Mouse (Mus musculus): Measurements from ENCODE around the gene Rnf207. TPM values are rescaled to one million over a fixed set of nuclear protein-coding genes. Genes with fewer than 3 reads are reported as not detected.

The Rnf207 gene
- polyA plus RNA-seq, 1 experiment = 25.0 TPM

DNA sequence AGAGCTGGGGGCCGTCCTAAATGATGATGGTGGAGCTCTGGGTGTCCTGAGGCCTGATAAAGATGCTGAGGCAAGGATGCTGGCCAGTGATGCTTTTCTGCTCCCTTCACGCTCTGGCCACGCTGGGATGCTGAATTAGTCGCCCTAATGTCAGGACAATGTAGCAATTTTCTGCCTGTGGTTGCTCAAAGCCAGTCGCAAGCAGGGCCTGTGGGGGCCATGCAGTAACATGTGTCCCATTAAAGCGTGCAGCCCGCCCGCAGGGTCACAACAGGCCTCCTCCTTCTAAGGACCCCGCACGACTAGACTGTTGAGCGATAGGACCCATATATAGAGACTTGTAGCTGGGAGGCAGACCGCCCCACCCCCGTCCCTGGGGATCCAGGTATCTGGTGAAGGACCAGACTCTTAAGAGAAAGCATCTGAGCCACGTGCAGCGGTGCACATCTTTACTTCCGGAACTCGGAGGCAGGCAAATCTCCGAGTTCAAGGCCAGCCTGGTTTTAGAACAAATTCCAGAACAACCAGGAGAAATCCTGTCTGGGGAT lies 30.3 kb downstream of the Rnf207 start:
- H3K4me3 ChIP-seq (ENCODE audit: insufficient read depth, low read length) = no peak overlapping the region
- H3K4me1 ChIP-seq (ENCODE audit: control insufficient read depth, insufficient read depth, low read length) = no peaks in the 10 kb centered on the region
- no peak overlapping the region for H3K27ac ChIP-seq (ENCODE audit: insufficient read depth, low read length)
- TF ChIP-seq POLR2A (IDR thresholded peaks at IDR 0.05; ENCODE audit: extremely low read depth, insufficient read depth, low read length) = no peak
- TF ChIP-seq CTCF (IDR thresholded peaks at IDR 0.05; ENCODE audit: extremely low read depth, insufficient read depth, low read length) = no peak

DNA sequence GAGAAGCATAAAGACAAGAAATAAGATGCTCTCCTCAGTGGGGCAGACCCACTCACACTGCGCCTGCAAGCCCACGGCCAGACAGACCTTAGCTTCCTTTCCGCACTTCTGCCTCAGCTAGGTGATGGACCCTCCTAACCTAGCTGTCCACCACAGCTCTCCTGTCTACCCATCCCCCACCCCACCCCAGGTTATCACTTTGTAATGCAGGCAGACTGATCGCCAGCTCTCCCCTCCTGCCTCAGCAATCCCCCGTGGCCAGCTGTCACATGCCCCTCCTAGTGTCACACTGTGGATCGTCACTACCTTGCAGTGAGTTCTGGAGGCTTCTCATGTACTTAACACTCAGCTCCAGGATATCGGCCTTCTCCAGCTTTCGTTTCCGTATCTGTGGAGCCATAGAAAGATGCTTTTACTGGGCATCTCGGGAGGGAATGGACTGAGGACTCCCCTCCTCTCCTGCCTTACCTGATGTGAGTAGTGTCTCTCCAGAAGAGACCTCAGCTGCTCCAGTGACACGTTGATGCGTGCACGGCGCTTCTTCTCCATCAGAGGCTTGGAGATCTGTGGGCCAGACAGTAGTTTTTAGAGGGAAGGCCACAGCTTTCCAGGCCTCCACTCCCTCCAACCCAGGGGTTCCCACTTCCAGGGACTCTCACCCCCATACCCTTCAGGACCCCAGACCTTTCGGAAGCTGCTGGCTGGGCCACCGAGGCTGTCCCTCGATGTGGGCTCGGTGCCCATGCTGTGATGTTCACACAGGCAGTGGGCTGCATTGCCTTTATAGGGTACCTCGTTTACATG lies 31.3 kb downstream of the Rnf207 start:
- TF ChIP-seq POLR2A (IDR thresholded peaks at IDR 0.05; ENCODE audit: extremely low read depth, insufficient read depth, low read length) = no peak
- no peak for TF ChIP-seq CTCF (IDR thresholded peaks at IDR 0.05; ENCODE audit: extremely low read depth, insufficient read depth, low read length)
- Histone ChIP-seq H3K4me1 (ENCODE audit: control insufficient read depth, insufficient read depth, low read length) (no peaks in the 10 kb centered on the region), H3K4me3 (ENCODE audit: insufficient read depth, low read length) (no peak overlapping the region), H3K27ac (ENCODE audit: insufficient read depth, low read length) (no peak overlapping the region)

DNA sequence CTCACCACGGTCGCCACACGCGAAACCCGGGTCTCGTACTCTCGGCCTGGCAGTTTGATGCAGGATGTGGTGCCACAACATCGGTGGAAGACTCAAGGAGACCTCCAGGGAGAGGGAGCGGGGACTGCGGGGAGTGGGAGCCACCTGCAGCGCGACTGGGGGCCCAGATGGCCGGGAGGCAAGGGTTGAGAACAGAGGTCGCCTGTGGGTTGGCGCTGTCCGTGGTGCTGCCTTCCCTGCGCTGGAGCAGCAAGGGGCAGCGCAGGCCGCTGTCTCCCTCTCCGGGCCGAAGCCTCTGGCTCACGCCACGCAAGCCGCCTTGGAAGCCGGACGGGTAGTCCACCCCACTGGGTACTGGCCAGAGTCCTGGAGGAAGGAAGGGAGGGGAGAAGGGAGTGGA lies 31.9 kb downstream of the Rnf207 start:
- Histone ChIP-seq H3K4me1 (ENCODE audit: control insufficient read depth, insufficient read depth, low read length) (no peaks in the 10 kb centered on the region), H3K27ac (ENCODE audit: insufficient read depth, low read length) (no peak overlapping the region), H3K4me3 (ENCODE audit: insufficient read depth, low read length) (peak overlapping the region; percentile 39; the same call in 1 of the 2 replicates)
- TF ChIP-seq CTCF (IDR thresholded peaks at IDR 0.05; ENCODE audit: extremely low read depth, insufficient read depth, low read length) = no peak
- TF ChIP-seq POLR2A (IDR thresholded peaks at IDR 0.05; ENCODE audit: extremely low read depth, insufficient read depth, low read length) = no peak

DNA sequence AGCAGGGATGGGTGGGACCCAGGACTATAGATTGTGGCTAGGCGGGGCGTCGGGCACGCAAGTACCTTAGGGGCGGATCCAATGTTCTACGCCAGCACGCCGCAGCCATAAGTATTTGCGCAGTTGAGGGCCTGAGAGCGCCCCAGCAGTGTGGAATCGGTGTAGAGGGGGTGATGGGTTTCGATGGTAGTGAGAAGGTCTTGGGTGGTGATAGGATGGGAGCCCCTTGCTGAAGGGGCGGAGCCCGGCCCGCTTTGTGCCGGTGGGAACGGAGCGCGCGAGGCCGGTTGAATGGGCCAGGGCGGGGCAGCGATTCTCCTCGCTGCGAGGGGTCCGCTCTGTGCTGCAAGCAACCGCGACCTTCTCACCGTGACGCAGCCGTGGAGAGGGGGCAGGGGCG lies 32.6 kb downstream of the Rnf207 start:
- Histone ChIP-seq H3K4me3 (ENCODE audit: insufficient read depth, low read length) (peak overlapping the region; percentile 39), H3K4me1 (ENCODE audit: control insufficient read depth, insufficient read depth, low read length) (no peaks in the 10 kb centered on the region), H3K27ac (ENCODE audit: insufficient read depth, low read length) (no peak overlapping the region)
- TF ChIP-seq POLR2A (IDR thresholded peaks at IDR 0.05; ENCODE audit: extremely low read depth, insufficient read depth, low read length) (peak; percentile 79), CTCF (IDR thresholded peaks at IDR 0.05; ENCODE audit: extremely low read depth, insufficient read depth, low read length) (no peak)

DNA sequence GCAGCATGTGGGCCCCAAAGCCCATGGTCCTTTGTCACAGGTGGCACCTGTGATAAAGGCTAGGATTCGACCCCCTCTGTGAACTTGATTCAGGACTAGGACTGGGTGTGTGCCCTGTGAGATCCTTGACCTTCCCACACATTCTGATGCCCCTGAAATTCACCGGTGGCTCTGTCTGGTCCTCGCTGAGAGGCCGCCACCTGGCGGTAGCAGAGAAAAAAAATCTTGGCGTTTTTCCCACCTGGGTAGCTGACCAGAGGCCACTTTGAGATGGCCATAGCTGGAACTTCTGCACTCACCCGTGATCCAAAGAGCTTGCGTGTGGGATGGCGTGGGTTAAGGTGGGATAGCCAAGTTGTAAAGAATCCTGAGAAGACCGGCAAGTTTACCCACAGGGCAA lies 33.3 kb downstream of the Rnf207 start:
- no peak overlapping the region for H3K4me3 ChIP-seq (ENCODE audit: insufficient read depth, low read length)
- TF ChIP-seq POLR2A (IDR thresholded peaks at IDR 0.05; ENCODE audit: extremely low read depth, insufficient read depth, low read length) (no peak), CTCF (IDR thresholded peaks at IDR 0.05; ENCODE audit: extremely low read depth, insufficient read depth, low read length) (peak; percentile 59)
- no peak overlapping the region for H3K27ac ChIP-seq (ENCODE audit: insufficient read depth, low read length)
- no peaks in the 10 kb centered on the region for H3K4me1 ChIP-seq (ENCODE audit: control insufficient read depth, insufficient read depth, low read length)

DNA sequence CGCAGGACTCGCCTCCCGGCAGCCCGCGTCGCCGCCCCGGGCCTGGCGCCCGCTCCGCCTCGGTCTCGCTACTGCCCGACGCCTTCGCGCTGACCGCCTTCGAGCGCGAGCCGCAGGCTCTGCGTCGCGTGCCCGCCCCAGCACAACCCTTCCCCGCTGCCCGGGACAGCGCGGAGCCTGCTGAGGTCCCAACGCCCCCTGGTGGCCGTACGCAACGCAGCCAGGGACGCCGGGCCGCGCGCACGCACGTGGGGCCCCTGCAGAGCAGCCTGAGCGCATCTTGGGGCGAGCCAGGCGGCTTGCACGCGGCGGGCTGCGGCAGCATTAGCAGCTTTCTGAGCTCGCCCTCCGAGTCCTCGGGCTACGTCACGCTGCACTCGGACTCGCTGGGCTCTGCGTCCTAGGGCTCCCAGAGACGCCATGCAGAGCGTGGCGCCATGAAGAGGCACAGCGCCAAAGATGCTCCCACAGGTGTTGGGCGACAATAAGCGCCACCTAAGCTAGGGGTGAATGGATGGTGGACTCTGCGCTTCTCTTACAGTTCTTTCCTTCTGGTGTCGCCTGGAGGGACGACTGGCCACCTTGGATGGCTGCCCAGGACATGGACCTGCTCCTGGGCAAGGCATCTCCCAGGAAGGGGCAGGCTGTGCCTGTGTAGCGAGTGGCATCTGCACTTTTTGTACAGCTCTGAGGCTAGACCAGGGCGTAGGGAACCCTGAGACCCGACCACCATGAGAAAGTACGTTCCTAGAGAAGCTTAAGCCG lies 35.4 kb downstream of the Rnf207 start:
- 0 out of 2 replicates have a peak overlapping the region, but pooled peaks have one; percentile 6 for H3K4me3 ChIP-seq (ENCODE audit: insufficient read depth, low read length)
- H3K4me1 ChIP-seq (ENCODE audit: control insufficient read depth, insufficient read depth, low read length) = peaks cover 5% of the 10 kb centered on the region; the same call in 1 of the 2 replicates
- no peak overlapping the region for H3K27ac ChIP-seq (ENCODE audit: insufficient read depth, low read length)
- TF ChIP-seq CTCF (IDR thresholded peaks at IDR 0.05; ENCODE audit: extremely low read depth, insufficient read depth, low read length) (peak; percentile 45), POLR2A (IDR thresholded peaks at IDR 0.05; ENCODE audit: extremely low read depth, insufficient read depth, low read length) (no peak)

DNA sequence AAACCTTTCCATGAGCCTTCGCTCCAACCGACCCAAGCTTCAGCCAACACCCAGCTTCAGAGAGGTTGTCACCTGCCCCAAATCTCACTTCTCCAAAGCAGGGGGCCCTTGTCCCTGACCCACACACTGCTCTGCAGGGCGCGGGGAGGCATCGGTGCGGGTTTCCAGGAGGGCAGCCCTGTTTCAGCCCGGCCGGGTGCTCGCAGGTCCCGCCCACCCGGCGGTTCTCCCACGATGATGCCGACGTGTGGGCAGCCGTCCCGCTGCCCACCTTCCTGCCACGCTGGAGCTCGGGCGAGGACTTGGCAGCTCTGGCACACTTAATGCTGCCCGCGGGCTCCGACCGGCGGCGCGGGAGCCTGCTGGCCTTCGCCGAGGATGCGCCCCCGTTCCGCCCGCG lies 36.1 kb downstream of the Rnf207 start:
- H3K4me3 ChIP-seq (ENCODE audit: insufficient read depth, low read length) = no peak overlapping the region
- no peak for TF ChIP-seq POLR2A (IDR thresholded peaks at IDR 0.05; ENCODE audit: extremely low read depth, insufficient read depth, low read length)

DNA sequence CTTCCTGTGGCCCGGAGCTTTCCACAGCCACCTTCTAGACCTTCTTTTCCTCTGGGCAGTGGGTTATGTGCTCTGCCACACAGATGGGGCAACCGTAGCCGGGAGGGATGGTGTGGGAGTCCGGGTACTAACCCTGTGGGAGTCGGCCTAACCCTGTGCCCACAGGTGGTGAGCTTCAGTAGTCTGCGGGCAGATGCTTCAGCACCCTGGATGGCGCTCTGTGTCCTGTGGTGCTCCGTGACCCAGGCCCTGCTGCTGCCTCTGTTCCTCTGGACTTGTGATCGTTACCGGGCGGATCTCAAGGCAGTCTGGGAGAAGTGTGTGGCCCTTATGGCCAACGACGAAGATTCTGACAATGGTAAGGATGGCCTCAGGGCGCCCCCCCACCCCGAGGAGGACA lies 37.2 kb downstream of the Rnf207 start:
- TF ChIP-seq POLR2A (IDR thresholded peaks at IDR 0.05; ENCODE audit: extremely low read depth, insufficient read depth, low read length) (no peak), CTCF (IDR thresholded peaks at IDR 0.05; ENCODE audit: extremely low read depth, insufficient read depth, low read length) (no peak)
- no peak overlapping the region for H3K27ac ChIP-seq (ENCODE audit: insufficient read depth, low read length)
- H3K4me1 ChIP-seq (ENCODE audit: control insufficient read depth, insufficient read depth, low read length) = peaks cover 5% of the 10 kb centered on the region; the same call in 1 of the 2 replicates
- no peak overlapping the region for H3K4me3 ChIP-seq (ENCODE audit: insufficient read depth, low read length)

More for the DNA sequence above, 36.1 kb downstream of the Rnf207 start:
- Histone ChIP-seq H3K27ac (ENCODE audit: insufficient read depth, low read length) (no peak overlapping the region), H3K4me1 (ENCODE audit: control insufficient read depth, insufficient read depth, low read length) (peaks cover 5% of the 10 kb centered on the region; the same call in 1 of the 2 replicates)

DNA sequence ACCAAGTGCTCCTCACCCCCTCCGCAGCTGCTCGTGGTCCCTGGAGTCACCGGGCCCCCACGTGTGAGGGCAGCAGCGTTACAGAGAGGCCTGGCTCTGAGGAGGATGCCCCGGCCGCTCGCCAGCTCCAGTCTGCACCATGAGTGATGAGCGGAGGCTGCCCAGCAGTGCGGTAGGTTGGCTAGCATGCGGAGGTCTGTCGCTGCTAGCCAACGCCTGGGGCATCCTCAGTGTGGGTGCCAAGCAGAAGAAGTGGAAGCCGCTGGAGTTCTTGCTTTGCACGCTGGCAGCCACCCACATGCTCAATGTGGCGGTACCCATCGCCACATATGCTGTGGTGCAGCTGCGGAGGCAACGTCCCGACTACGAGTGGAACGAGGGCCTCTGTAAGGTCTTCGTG lies 39.8 kb downstream of the Rnf207 start:
- no peak overlapping the region for H3K27ac ChIP-seq (ENCODE audit: insufficient read depth, low read length)
- H3K4me1 ChIP-seq (ENCODE audit: control insufficient read depth, insufficient read depth, low read length) = peaks cover 6% of the 10 kb centered on the region; the same call in 1 of the 2 replicates
- no peak overlapping the region for H3K4me3 ChIP-seq (ENCODE audit: insufficient read depth, low read length)
- no peak for TF ChIP-seq CTCF (IDR thresholded peaks at IDR 0.05; ENCODE audit: extremely low read depth, insufficient read depth, low read length)
- TF ChIP-seq POLR2A (IDR thresholded peaks at IDR 0.05; ENCODE audit: extremely low read depth, insufficient read depth, low read length) = no peak

Measured in cortical plate, adult 2 months (tissue).